Mouse (Mus musculus) C2C12 (cell line): Measurements from ENCODE around the gene Sinhcaf. TPM values are rescaled to one million over a fixed set of nuclear protein-coding genes. Genes with fewer than 3 reads are reported as not detected.

Source experiments
- H3K27me3 ChIP-seq: one replicate; pipeline ENCODE4 v1.6.1; 2011; ENCODE audit not compliant: control insufficient read depth, insufficient read depth, insufficient read length
- H3K36me3 ChIP-seq: one replicate; pipeline ENCODE4 v1.6.1; 2011; ENCODE audit not compliant: control insufficient read depth, insufficient read depth
- H3K4me3 ChIP-seq: one replicate; pipeline ENCODE4 v1.5.1; 2011; ENCODE audit warnings: mild to moderate bottlenecking, control low read depth; ENCODE audit not compliant: poor library complexity, insufficient read depth, severe bottlenecking
- H3K79me2 ChIP-seq: one replicate; pipeline ENCODE4 v1.6.1; 2011; ENCODE audit not compliant: control insufficient read depth, insufficient read depth
- H3K79me3 ChIP-seq: one replicate; pipeline ENCODE4 v1.6.1; 2011; ENCODE audit warnings: low read depth, control low read depth
- H3ac ChIP-seq: one replicate; pipeline ENCODE3; 2011; ENCODE audit warnings: low read depth; ENCODE audit not compliant: control insufficient read depth, insufficient read length
- CEBPB ChIP-seq: IDR thresholded peaks from one replicate; pipeline ENCODE4 v1.6.1; 2011; ENCODE audit warnings: low read depth, mild to moderate bottlenecking, control low read depth, moderate library complexity
- CTCF ChIP-seq: IDR thresholded peaks from one replicate; pipeline ENCODE4 v1.5.1; 2011; ENCODE audit not compliant: control insufficient read depth, insufficient read depth, insufficient read length
- FOSL1 ChIP-seq: IDR thresholded peaks from one replicate; pipeline ENCODE4 v1.8.0; 2011; ENCODE audit warnings: mild to moderate bottlenecking, low read length; ENCODE audit not compliant: poor library complexity, insufficient read depth, severe bottlenecking
- MAX ChIP-seq: IDR thresholded peaks from one replicate; pipeline ENCODE4 v1.6.1; 2011; ENCODE audit warnings: mild to moderate bottlenecking, control low read depth
- MYOD1 ChIP-seq: IDR thresholded peaks from one replicate; pipeline ENCODE4 v1.6.1; 2011; ENCODE audit warnings: low read depth; ENCODE audit not compliant: control insufficient read depth, insufficient read length
- MYOG ChIP-seq: IDR thresholded peaks from one replicate; pipeline ENCODE4 v1.6.1; 2011; ENCODE audit not compliant: control insufficient read depth, insufficient read length; ENCODE audit errors: extremely low read depth
- USF1 ChIP-seq: IDR thresholded peaks from one replicate; pipeline ENCODE4 v1.6.1; 2011; ENCODE audit warnings: low read depth, mild to moderate bottlenecking, control low read depth, moderate library complexity
- polyA plus RNA-seq: library from polyadenylated mRNA; unstranded; fragments of >200 nt; fragmentation: generic; extraction: Trizol; gene quantifications from one replicate; pipeline ENCODE4 v1.2.1, GENCODE M21; 2012; ENCODE audit warnings: missing spikeins

The Sinhcaf gene
- polyA plus RNA-seq, 1 experiment: 22.4 TPM

DNA sequence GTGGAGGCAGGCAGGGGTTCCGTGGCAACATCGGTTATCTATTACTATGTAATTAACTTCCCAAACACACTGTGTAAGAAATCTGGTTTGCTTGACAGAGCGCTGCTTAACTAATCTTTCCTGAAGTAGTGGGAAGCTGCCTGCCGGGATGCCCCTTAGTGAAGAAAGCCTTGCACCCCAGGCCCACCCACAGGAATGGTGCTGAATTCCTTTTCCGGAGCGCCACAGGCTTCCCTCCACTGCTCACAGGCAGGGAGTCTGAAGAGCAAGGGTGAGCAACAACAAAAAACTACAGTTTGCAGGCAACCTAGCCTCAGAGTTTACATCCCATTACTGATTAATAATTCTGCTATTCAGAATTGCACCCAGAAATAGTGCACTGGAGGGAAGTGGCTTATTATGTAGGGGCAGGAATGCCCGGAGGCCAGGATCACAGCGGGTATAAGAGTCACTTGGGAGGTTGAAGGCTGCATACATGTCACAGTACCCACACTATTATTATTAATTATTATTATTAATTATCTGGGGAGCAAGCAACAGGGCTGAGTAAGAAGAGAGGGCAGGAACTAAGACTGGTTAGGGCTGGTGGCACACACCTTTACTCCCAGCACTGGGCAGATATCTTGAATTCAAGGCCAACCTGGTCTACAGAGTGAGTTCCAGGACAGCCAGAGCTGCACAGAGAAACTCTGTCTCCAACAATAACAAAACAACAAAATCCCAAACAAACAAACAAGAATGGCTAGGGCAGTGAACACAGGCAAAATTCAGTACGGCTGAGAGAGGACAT is 26.0 kb upstream of the Sinhcaf start:
- Histone ChIP-seq H3K79me2 (no peaks in the 10 kb centered on the region), H3K36me3 (no peaks in the 10 kb centered on the region), H3K4me3 (no peak overlapping the region), H3ac (no peak overlapping the region), H3K79me3 (no peaks in the 10 kb centered on the region), H3K27me3 (no peaks in the 10 kb centered on the region)
- TF ChIP-seq MYOG (no peak), FOSL1 (no peak), CEBPB (no peak), USF1 (no peak), CTCF (no peak), MAX (no peak), MYOD1 (no peak)

DNA sequence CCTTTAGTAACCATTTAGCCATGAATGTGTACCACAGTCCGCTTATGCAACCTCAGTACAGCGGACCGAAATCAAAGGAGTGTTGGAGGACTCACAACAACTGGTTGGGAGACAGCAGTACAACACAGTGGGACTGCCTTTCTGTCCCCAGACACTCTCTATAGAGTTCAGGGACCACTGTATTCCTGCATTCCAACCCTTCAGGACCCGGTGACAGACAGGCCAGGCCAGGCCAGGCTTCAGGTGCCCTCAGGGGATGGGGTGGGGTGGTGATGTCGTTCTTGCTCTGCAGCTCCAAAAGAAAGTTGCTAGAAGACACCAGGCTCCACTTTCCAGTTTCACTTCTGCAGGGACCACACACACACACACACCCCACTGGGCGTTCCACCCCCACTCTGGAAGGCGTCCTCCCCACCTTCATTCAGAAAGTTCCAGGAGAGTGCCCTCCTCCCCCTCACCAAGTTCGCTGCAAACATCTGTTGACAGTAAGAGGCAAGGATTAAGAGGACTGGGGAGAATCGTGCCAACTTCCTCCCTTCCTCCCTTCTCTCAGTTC is 25.2 kb upstream of the Sinhcaf start:
- TF ChIP-seq CTCF (no peak), CEBPB (no peak), MAX (no peak), FOSL1 (no peak), MYOG (no peak), USF1 (no peak), MYOD1 (no peak)
- Histone ChIP-seq H3K4me3 (no peak overlapping the region), H3K79me3 (no peaks in the 10 kb centered on the region), H3K79me2 (no peaks in the 10 kb centered on the region), H3K36me3 (no peaks in the 10 kb centered on the region), H3ac (no peak overlapping the region), H3K27me3 (no peaks in the 10 kb centered on the region)

DNA sequence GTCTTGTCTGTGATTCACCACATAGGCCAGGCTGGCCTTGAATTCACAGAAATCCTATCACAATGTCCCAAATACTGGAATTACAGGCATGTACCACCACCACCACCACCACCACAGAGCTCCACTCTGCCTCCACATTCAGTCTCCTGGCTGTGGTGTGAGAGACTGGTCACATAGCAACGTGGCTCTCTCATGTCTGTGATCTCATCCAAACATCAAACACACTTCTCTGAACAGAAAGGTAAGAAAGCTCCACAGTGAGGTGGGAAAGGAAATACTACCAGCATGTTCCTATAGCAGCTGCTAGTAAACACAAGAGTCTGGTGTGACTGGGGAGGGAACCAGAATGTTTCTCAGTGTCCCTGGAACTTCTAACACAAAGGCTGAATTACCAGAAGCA is 15.0 kb upstream of the Sinhcaf start:
- Histone ChIP-seq H3ac (no peak overlapping the region), H3K4me3 (no peak overlapping the region), H3K36me3 (no peaks in the 10 kb centered on the region), H3K79me2 (no peaks in the 10 kb centered on the region), H3K27me3 (no peaks in the 10 kb centered on the region), H3K79me3 (no peaks in the 10 kb centered on the region)
- TF ChIP-seq MYOG (no peak), FOSL1 (no peak), MYOD1 (no peak), CEBPB (no peak)

DNA sequence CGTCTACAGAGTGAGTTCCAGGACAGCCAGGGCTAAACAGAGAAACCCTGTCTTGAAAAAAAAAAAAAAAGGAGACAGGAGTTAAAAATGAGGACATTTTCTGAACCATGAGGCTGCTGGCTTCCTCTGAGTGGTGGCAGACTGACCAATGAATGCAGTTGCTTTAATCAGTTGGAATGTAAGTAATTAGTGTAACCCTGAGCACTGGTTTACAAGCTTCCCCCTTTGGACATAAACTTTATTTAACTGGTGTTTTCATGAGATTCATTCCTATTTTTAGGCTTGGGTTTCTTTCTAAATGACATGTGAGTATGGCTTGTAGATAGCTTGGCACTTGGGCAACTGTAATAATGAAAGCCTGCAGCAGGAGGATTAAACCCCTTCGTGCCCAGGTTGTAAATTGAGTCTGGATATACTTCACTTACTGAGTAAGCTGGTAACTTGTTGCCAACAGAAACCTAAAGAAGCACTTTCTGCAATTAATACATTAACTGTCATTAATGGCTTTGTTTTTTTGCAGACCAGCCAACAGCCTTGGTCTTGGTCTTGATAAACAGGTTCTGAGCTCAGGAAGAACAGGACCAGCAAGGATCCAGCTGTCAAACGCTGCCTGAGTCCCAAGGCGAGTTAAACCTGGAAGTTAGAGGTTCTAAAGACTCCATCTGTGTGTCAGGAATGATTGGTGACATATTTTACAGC is 13.4 kb upstream of the Sinhcaf start:
- Histone ChIP-seq H3K27me3 (no peaks in the 10 kb centered on the region), H3K79me2 (no peaks in the 10 kb centered on the region), H3ac (no peak overlapping the region), H3K4me3 (no peak overlapping the region), H3K36me3 (no peaks in the 10 kb centered on the region), H3K79me3 (no peaks in the 10 kb centered on the region)
- TF ChIP-seq CEBPB: no peak
- no peak for TF ChIP-seq MAX
- TF ChIP-seq MYOD1: no peak
- TF ChIP-seq FOSL1: no peak
- TF ChIP-seq USF1: no peak
- TF ChIP-seq CTCF: no peak
- no peak for TF ChIP-seq MYOG

DNA sequence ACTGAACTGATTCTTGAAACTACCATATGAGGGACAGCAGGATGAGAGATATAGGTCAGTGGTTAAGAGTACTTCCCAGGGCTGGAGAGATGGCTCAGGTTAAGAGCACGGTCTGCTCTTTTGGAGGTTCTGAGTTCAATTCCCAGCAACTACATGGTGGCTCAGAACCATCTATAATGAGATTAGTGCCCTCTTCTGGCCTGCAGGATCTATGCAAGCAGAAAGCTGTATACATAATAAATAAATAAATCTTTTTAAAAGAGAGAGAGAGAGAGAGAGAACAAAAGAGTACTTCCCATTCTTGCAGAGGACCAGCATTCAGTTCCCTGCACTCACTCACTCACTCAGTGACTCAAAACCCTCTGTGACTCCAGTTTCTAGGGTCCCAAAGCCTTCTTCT is 12.4 kb upstream of the Sinhcaf start:
- Histone ChIP-seq H3K79me3 (no peaks in the 10 kb centered on the region), H3K4me3 (no peak overlapping the region), H3K79me2 (no peaks in the 10 kb centered on the region), H3ac (no peak overlapping the region), H3K36me3 (no peaks in the 10 kb centered on the region), H3K27me3 (no peaks in the 10 kb centered on the region)
- TF ChIP-seq MYOD1 (no peak), USF1 (no peak), FOSL1 (no peak), MAX (no peak), CTCF (no peak), CEBPB (no peak), MYOG (no peak)
